9 mouse cellular contexts compared by ENCODE assay signal in genomic region chr7:101393694-101394504, GRCm38 (mm10). TPM values are rescaled to one million over a fixed set of nuclear protein-coding genes. Genes with fewer than 3 reads are reported as not detected.
A peak's percentile ranks its signal among the peaks of the same experiment; 100 is the strongest.
DNase-seq lines count a peak whose midpoint lies in the region; ATAC-seq lines count a peak whose summit lies in the region.
"Had no signal": no experiment of that assay in that cellular context is flagged by ENCODE, and none has a peak within 500 bp of the region (broad histone marks: within the 10 kb centered on the region; RNA-seq: fewer than 3 reads in every experiment).

No protein-coding gene starts in this region.

- H3K4me3 ChIP-seq in forebrain, embryonic 10.5 days, result peak overlapping the region; percentile 8; the same call in 1 of the 2 replicates
- H3K4me3 ChIP-seq in forebrain, embryonic 13.5 days, result no peak overlapping the region
- no peak overlapping the region for H3K4me3 ChIP-seq in hindbrain, embryonic 14.5 days (replicated peaks; ENCODE audit: low read length)
- H3K4me3 ChIP-seq in liver, embryonic 15.5 days (replicated peaks), result no peak overlapping the region
- peak overlapping the region; percentile 53 for H3K4me3 ChIP-seq in stomach, embryonic 16.5 days (replicated peaks; ENCODE audit: low read length)

- H3K9ac ChIP-seq in forebrain, embryonic 13.5 days, result no peak overlapping the region
- H3K9ac ChIP-seq in hindbrain, embryonic 14.5 days, result no peak overlapping the region
- no peak overlapping the region for H3K9ac ChIP-seq in liver, embryonic 15.5 days
- peak overlapping the region; percentile 75 for H3K9ac ChIP-seq in stomach, embryonic 16.5 days (ENCODE audit: low read length)

- H3K36me3 ChIP-seq in forebrain, embryonic 10.5 days (replicated peaks), result 0 out of 2 replicates have a peak, but pooled peaks cover 4% of the 10 kb centered on the region
- no peaks in the 10 kb centered on the region for H3K36me3 ChIP-seq in forebrain, embryonic 13.5 days (ENCODE audit: poor library complexity, severe bottlenecking)
- H3K36me3 ChIP-seq in hindbrain, embryonic 14.5 days (replicated peaks; ENCODE audit: control insufficient read depth, insufficient read depth), result no peaks in the 10 kb centered on the region
- H3K36me3 ChIP-seq in liver, embryonic 15.5 days (replicated peaks), result peaks cover 56% of the 10 kb centered on the region
- peaks cover 20% of the 10 kb centered on the region; the same call in 1 of the 2 replicates for H3K36me3 ChIP-seq in stomach, embryonic 16.5 days (ENCODE audit: control insufficient read depth, insufficient read depth, low read length)

- H3K4me2 ChIP-seq in forebrain, embryonic 13.5 days, result no peak overlapping the region
- H3K4me2 ChIP-seq in hindbrain, embryonic 14.5 days (replicated peaks), result no peak overlapping the region
- no peak overlapping the region for H3K4me2 ChIP-seq in liver, embryonic 15.5 days
- peak overlapping the region; percentile 59 for H3K4me2 ChIP-seq in stomach, embryonic 16.5 days (ENCODE audit: low read depth, low read length)

- WGBS in forebrain, embryonic 10.5 days, result 44% methylated on average over 8 of the region's 8 CpGs
- 40% methylated on average over 8 of the region's 8 CpGs for WGBS in forebrain, embryonic 13.5 days
- WGBS in hindbrain, embryonic 14.5 days, result 42% methylated on average over 8 of the region's 8 CpGs
- 62% methylated on average over 8 of the region's 8 CpGs for WGBS in liver, embryonic 15.5 days (ENCODE audit: insufficient replicate concordance)
- WGBS in stomach, embryonic 16.5 days, result 17% methylated on average over 8 of the region's 8 CpGs

- no peaks in the 10 kb centered on the region for H3K27me3 ChIP-seq in forebrain, embryonic 10.5 days (ENCODE audit: poor library complexity, severe bottlenecking)
- no peaks in the 10 kb centered on the region for H3K27me3 ChIP-seq in forebrain, embryonic 13.5 days
- H3K27me3 ChIP-seq in hindbrain, embryonic 14.5 days (ENCODE audit: control insufficient read depth, insufficient read depth, low read length), result no peaks in the 10 kb centered on the region
- no peaks in the 10 kb centered on the region for H3K27me3 ChIP-seq in liver, embryonic 15.5 days
- no peaks in the 10 kb centered on the region for H3K27me3 ChIP-seq in stomach, embryonic 16.5 days (ENCODE audit: control insufficient read depth, insufficient read depth, low read length)

- ATAC-seq in forebrain, embryonic 13.5 days, result no peak
- ATAC-seq in hindbrain, embryonic 14.5 days (ENCODE audit: low FRiP score), result peak; percentile 56; the same call in 1 of the 2 replicates
- peak; percentile 36 for ATAC-seq in liver, embryonic 15.5 days (ENCODE audit: insufficient read depth)
- peak; percentile 89 for ATAC-seq in stomach, embryonic 16.5 days (ENCODE audit: insufficient read depth, low FRiP score)

- peak; percentile 37 for DNase-seq in forebrain, embryonic 10.5 days (ENCODE audit: extremely low spot score, low spot score)
- peak; percentile 78 for DNase-seq in gastrocnemius, adult 18-20 months (ENCODE audit: low spot score)
- no peak for DNase-seq in hindbrain, embryonic 14.5 days (ENCODE audit: low spot score)
- no peak for DNase-seq in left cerebral cortex, adult 8-10 months (ENCODE audit: low spot score in 2 of 2)
- no peak for DNase-seq in layer of hippocampus, postnatal 25 days (ENCODE audit: extremely low spot score in 1 of 2, low spot score in 1 of 2)

- H3K27ac ChIP-seq in forebrain, embryonic 10.5 days, result peak overlapping the region; percentile 79
- H3K27ac ChIP-seq in forebrain, embryonic 13.5 days, result no peak overlapping the region
- H3K27ac ChIP-seq in hindbrain, embryonic 14.5 days, result peak overlapping the region; percentile 26; the same call in 1 of the 2 replicates
- H3K27ac ChIP-seq in liver, embryonic 15.5 days (replicated peaks), result 0 out of 2 replicates have a peak overlapping the region, but pooled peaks have one; percentile 19
- H3K27ac ChIP-seq in stomach, embryonic 16.5 days (ENCODE audit: low read length), result peak overlapping the region; percentile 98

- H3K9me3 ChIP-seq in forebrain, embryonic 10.5 days, result no peaks in the 10 kb centered on the region
- no peaks in the 10 kb centered on the region for H3K9me3 ChIP-seq in forebrain, embryonic 13.5 days (replicated peaks)
- H3K9me3 ChIP-seq in hindbrain, embryonic 14.5 days (ENCODE audit: control insufficient read depth, low read length), result no peaks in the 10 kb centered on the region
- no peaks in the 10 kb centered on the region for H3K9me3 ChIP-seq in liver, embryonic 15.5 days (replicated peaks)
- no peaks in the 10 kb centered on the region for H3K9me3 ChIP-seq in stomach, embryonic 16.5 days (replicated peaks; ENCODE audit: control insufficient read depth, low read length)

- H3K4me1 ChIP-seq in forebrain, embryonic 10.5 days, result peaks cover 32% of the 10 kb centered on the region
- peaks cover 13% of the 10 kb centered on the region; the same call in 1 of the 2 replicates for H3K4me1 ChIP-seq in forebrain, embryonic 13.5 days
- H3K4me1 ChIP-seq in hindbrain, embryonic 14.5 days (replicated peaks; ENCODE audit: control insufficient read depth, insufficient read depth, low read length), result no peaks in the 10 kb centered on the region
- H3K4me1 ChIP-seq in liver, embryonic 15.5 days (replicated peaks), result no peaks in the 10 kb centered on the region
- peaks cover 43% of the 10 kb centered on the region for H3K4me1 ChIP-seq in stomach, embryonic 16.5 days (ENCODE audit: control insufficient read depth, insufficient read depth, low read length)

RNA-seq across cellular contexts. Expression of gene Gm45837, which starts 16.8 kb away (rescaled TPM):
- not detected in 2 replicates for polyA plus RNA-seq in forebrain, embryonic 10.5 days (2016; fragmentation: Nextera tagmentation; extraction: Ambion mirVana)
- polyA plus RNA-seq in forebrain, embryonic 13.5 days (2015; fragmentation: Nextera tagmentation; extraction: Ambion mirVana), result not detected in 2 replicates
- total RNA-seq in gastrocnemius, adult 18-20 months (2021), result not detected
- polyA plus RNA-seq in hindbrain, embryonic 14.5 days (2014; fragmentation: Nextera tagmentation; extraction: Ambion mirVana), result 1.3 TPM in 1 of 2 replicates, not detected in the other
- polyA plus RNA-seq in liver, embryonic 15.5 days (2015; fragmentation: Nextera tagmentation; extraction: Ambion mirVana), result 0.16 TPM in 1 of 2 replicates, not detected in the other
- 5.4 and 5.7 TPM in 2 replicates for polyA plus RNA-seq in stomach, embryonic 16.5 days (2015; fragmentation: Nextera tagmentation; extraction: Ambion mirVana)
- total RNA-seq in left cerebral cortex, adult 8-10 months (2022), result 1 to 10 TPM in 2 of 4 experiments, not detected in 2; 1.2 to 1.6 TPM
- total RNA-seq in layer of hippocampus, postnatal 25 days (2021), result not detected
- polyA plus RNA-seq: C2C12 had no signal

RNA-seq across cellular contexts. Expression of gene Pde2a, which starts 27.6 kb away (rescaled TPM):
- polyA plus RNA-seq in forebrain, embryonic 10.5 days (2016; fragmentation: Nextera tagmentation; extraction: Ambion mirVana), result 16.2 and 16.3 TPM in 2 replicates
- polyA plus RNA-seq in forebrain, embryonic 13.5 days (2015; fragmentation: Nextera tagmentation; extraction: Ambion mirVana), result 26.2 and 32.2 TPM in 2 replicates
- total RNA-seq in gastrocnemius, adult 18-20 months (2021), result 10 to 100 TPM; 21.0 to 23.0 TPM
- 25.9 and 26.6 TPM in 2 replicates for polyA plus RNA-seq in hindbrain, embryonic 14.5 days (2014; fragmentation: Nextera tagmentation; extraction: Ambion mirVana)
- 12.0 and 13.9 TPM in 2 replicates for polyA plus RNA-seq in liver, embryonic 15.5 days (2015; fragmentation: Nextera tagmentation; extraction: Ambion mirVana)
- polyA plus RNA-seq in stomach, embryonic 16.5 days (2015; fragmentation: Nextera tagmentation; extraction: Ambion mirVana), result 16.0 and 19.0 TPM in 2 replicates
- 100 to 1,000 TPM; 370 to 394 (median 377) TPM for total RNA-seq in left cerebral cortex, adult 8-10 months (2022)
- 100 to 1,000 TPM; 295 to 297 TPM for total RNA-seq in layer of hippocampus, postnatal 25 days (2021)

RNA-seq across cellular contexts. Expression of gene Arap1, which starts 46.0 kb away (rescaled TPM):
- 11.7 and 12.9 TPM in 2 replicates for polyA plus RNA-seq in forebrain, embryonic 10.5 days (2016; fragmentation: Nextera tagmentation; extraction: Ambion mirVana)
- polyA plus RNA-seq in forebrain, embryonic 13.5 days (2015; fragmentation: Nextera tagmentation; extraction: Ambion mirVana), result 4.8 and 6.0 TPM in 2 replicates
- total RNA-seq in gastrocnemius, adult 18-20 months (2021), result 10 to 100 TPM; 18.6 to 21.4 TPM
- polyA plus RNA-seq in hindbrain, embryonic 14.5 days (2014; fragmentation: Nextera tagmentation; extraction: Ambion mirVana), result 11.3 and 11.5 TPM in 2 replicates
- 14.5 and 19.8 TPM in 2 replicates for polyA plus RNA-seq in liver, embryonic 15.5 days (2015; fragmentation: Nextera tagmentation; extraction: Ambion mirVana)
- polyA plus RNA-seq in stomach, embryonic 16.5 days (2015; fragmentation: Nextera tagmentation; extraction: Ambion mirVana), result 105 and 111 TPM in 2 replicates
- total RNA-seq in left cerebral cortex, adult 8-10 months (2022), result 10 to 100 TPM; 19.6 to 32.5 (median 25.3) TPM
- 10 to 100 TPM; 13.9 to 24.2 TPM for total RNA-seq in layer of hippocampus, postnatal 25 days (2021)

Comparison
In these comparisons a context has a peak if more than half of its experiments do, and no peak if none do; other contexts are left out.
1. H3K4me3 ChIP-seq: peak in forebrain, embryonic 10.5 days (single experiment) and stomach, embryonic 16.5 days (single experiment); none in forebrain, embryonic 13.5 days (single experiment), hindbrain, embryonic 14.5 days (single experiment) and liver, embryonic 15.5 days (single experiment).
2. DNase-seq: peak in forebrain, embryonic 10.5 days (single experiment) and gastrocnemius, adult 18-20 months (single experiment); none in hindbrain, embryonic 14.5 days (single experiment), left cerebral cortex, adult 8-10 months (0 of 2) and layer of hippocampus, postnatal 25 days (0 of 2).